Mouse (Mus musculus) spleen, adult 12 weeks (tissue): ENCODE results near the gene Trp53rkb.

Experiments used
- DNase-seq: peaks from one replicate; pipeline ENCODE4 v3.0.0; 2022; ENCODE audit warnings: low spot score

Gene Trp53rkb

GRCm38 (mm10) chr2:166799615-166800472, 7.5 kb downstream of the Trp53rkb start:
- DNase-seq = no peak

GRCm38 (mm10) chr2:166800473-166800857, 8.1 kb downstream of the Trp53rkb start:
- DNase-seq = no peak

GRCm38 (mm10) chr2:166801436-166801835, 9.1 kb downstream of the Trp53rkb start:
- no peak for DNase-seq

- no peak for DNase-seq
These were observed 11.0 kb downstream of the Trp53rkb start for GRCm38 (mm10) chr2:166803298-166803697.

GRCm38 (mm10) chr2:166805250-166806172, 13.2 kb downstream of the Trp53rkb start, which contains the start of gene Arfgef2:
Arfgef2 (plus strand) TSS chr2:166805588.
- DNase-seq = peak; percentile 82

- no peak for DNase-seq
These were observed 13.9 kb downstream of the Trp53rkb start for GRCm38 (mm10) chr2:166806173-166806705.

GRCm38 (mm10) chr2:166806813-166807212, 14.5 kb downstream of the Trp53rkb start:
- no peak for DNase-seq

- no peak for DNase-seq
These were observed 17.2 kb downstream of the Trp53rkb start for GRCm38 (mm10) chr2:166809499-166809898.

GRCm38 (mm10) chr2:166810821-166811220, 18.5 kb downstream of the Trp53rkb start:
- DNase-seq = no peak

- DNase-seq = no peak
These were observed 26.3 kb downstream of the Trp53rkb start for GRCm38 (mm10) chr2:166818463-166819143.

GRCm38 (mm10) chr2:166819849-166820248, 27.5 kb downstream of the Trp53rkb start:
- no peak for DNase-seq

GRCm38 (mm10) chr2:166820844-166821243, 28.5 kb downstream of the Trp53rkb start:
- no peak for DNase-seq

GRCm38 (mm10) chr2:166821406-166821805, 29.1 kb downstream of the Trp53rkb start:
- no peak for DNase-seq

- DNase-seq = no peak
These were observed 29.9 kb downstream of the Trp53rkb start for GRCm38 (mm10) chr2:166822119-166822826.

- DNase-seq = no peak
These were observed 30.6 kb downstream of the Trp53rkb start for GRCm38 (mm10) chr2:166822901-166823300.

GRCm38 (mm10) chr2:166824386-166824785, 32.1 kb downstream of the Trp53rkb start:
- no peak for DNase-seq

- no peak for DNase-seq
These were observed 32.7 kb downstream of the Trp53rkb start for GRCm38 (mm10) chr2:166824998-166825397.

GRCm38 (mm10) chr2:166826491-166827224, 34.3 kb downstream of the Trp53rkb start:
- no peak for DNase-seq

- DNase-seq = no peak
These were observed 36.0 kb downstream of the Trp53rkb start for GRCm38 (mm10) chr2:166828306-166828705.

- DNase-seq = no peak
These were observed 38.0 kb downstream of the Trp53rkb start for GRCm38 (mm10) chr2:166830350-166830749.
